Comparison of ENCODE assay signal across 12 mouse cellular contexts in genomic region chr9:95525376-95525775, GRCm38 (mm10). TPM values are rescaled to one million over a fixed set of nuclear protein-coding genes. Genes with fewer than 3 reads are reported as not detected.
DNase-seq lines count a peak whose midpoint lies in the region; ATAC-seq and TF ChIP-seq lines count a peak whose summit lies in the region.
"Had no signal": no experiment of that assay in that cellular context is flagged by ENCODE, and none has a peak within 500 bp of the region (broad histone marks: within the 10 kb centered on the region; RNA-seq: fewer than 3 reads in every experiment).

No protein-coding gene starts in this region.

- 16% methylated on average over 6 of the region's 6 CpGs for WGBS in cerebellum, adult 2 months
- WGBS in limb, embryonic 12.5 days = 84% methylated on average over 6 of the region's 6 CpGs
- 87% methylated on average over 6 of the region's 6 CpGs for WGBS in limb, embryonic 10.5 days

- H3K36me3 ChIP-seq in limb, embryonic 12.5 days = no peaks in the 10 kb centered on the region
- no peaks in the 10 kb centered on the region for H3K36me3 ChIP-seq in limb, embryonic 10.5 days
- H3K36me3 ChIP-seq: G1E had no signal

- no peaks in the 10 kb centered on the region for H3K27me3 ChIP-seq in cerebellum, adult 2 months (ENCODE audit: control insufficient read depth, insufficient read depth, low read length)
- no peaks in the 10 kb centered on the region for H3K27me3 ChIP-seq in limb, embryonic 12.5 days
- no peaks in the 10 kb centered on the region for H3K27me3 ChIP-seq in limb, embryonic 10.5 days (ENCODE audit: low read depth, poor library complexity, severe bottlenecking)
- H3K27me3 ChIP-seq: CH12.LX, Patski had no signal

- no peaks in the 10 kb centered on the region for H3K9me3 ChIP-seq in limb, embryonic 12.5 days
- no peaks in the 10 kb centered on the region for H3K9me3 ChIP-seq in limb, embryonic 10.5 days (replicated peaks)
- H3K9me3 ChIP-seq: G1E had no signal

- TF ChIP-seq POLR2A in cerebellum, adult 2 months (IDR thresholded peaks at IDR 0.05; ENCODE audit: borderline replicate concordance, insufficient read depth, low read length) = no peak

- DNase-seq in cerebellum, adult 2 months = no peak
- DNase-seq in cerebellum, postnatal 36 days = no peak
- no peak for DNase-seq in limb, embryonic 10.5 days (ENCODE audit: low spot score)
- DNase-seq: adrenal gland, adult 2 months; adrenal gland, adult 8-10 months; adrenal gland, postnatal 36 days had no signal

- no peak overlapping the region for H3K4me2 ChIP-seq in limb, embryonic 12.5 days

- no peak for TF ChIP-seq CTCF in cerebellum, adult 2 months (IDR thresholded peaks at IDR 0.05; ENCODE audit: borderline replicate concordance, insufficient read depth, low read depth, low read length)

- H3K27ac ChIP-seq in cerebellum, adult 2 months (ENCODE audit: insufficient read depth, low read length) = peak overlapping the region; percentile 58
- no peak overlapping the region for H3K27ac ChIP-seq in limb, embryonic 12.5 days
- no peak overlapping the region for H3K27ac ChIP-seq in limb, embryonic 10.5 days

- no peak for ATAC-seq in limb, embryonic 12.5 days (ENCODE audit: insufficient number of reproducible peaks, insufficient read depth, low FRiP score, low TSS enrichment, low read depth)
- ATAC-seq: activated CD4-positive, CD25-positive, alpha-beta regulatory T cell, adult 4 months; CD4-positive, CD25-positive, alpha-beta regulatory T cell, adult 4 months had no signal

- peak overlapping the region; percentile 23; the same call in 1 of the 2 replicates for H3K9ac ChIP-seq in limb, embryonic 12.5 days (replicated peaks)

- peaks cover 11% of the 10 kb centered on the region for H3K4me1 ChIP-seq in cerebellum, adult 2 months (ENCODE audit: control insufficient read depth, insufficient read depth, low read length)
- H3K4me1 ChIP-seq in limb, embryonic 12.5 days (replicated peaks) = no peaks in the 10 kb centered on the region
- no peaks in the 10 kb centered on the region for H3K4me1 ChIP-seq in limb, embryonic 10.5 days

- H3K4me3 ChIP-seq in cerebellum, adult 2 months (replicated peaks; ENCODE audit: insufficient read depth, low read depth, low read length) = no peak overlapping the region
- no peak overlapping the region for H3K4me3 ChIP-seq in limb, embryonic 12.5 days (replicated peaks)
- no peak overlapping the region for H3K4me3 ChIP-seq in limb, embryonic 10.5 days

RNA-seq across cellular contexts. Expression of gene U2surp, which starts 13.6 kb away (rescaled TPM):
- 28.4 and 30.8 TPM in 2 replicates for polyA plus RNA-seq in cerebellum, adult 2 months (2012; rRNA removed)
- polyA plus RNA-seq in limb, embryonic 12.5 days (2016; fragmentation: Nextera tagmentation; extraction: Ambion mirVana) = 154 and 175 TPM in 2 replicates
- polyA plus RNA-seq in limb, embryonic 10.5 days (2016; fragmentation: Nextera tagmentation; extraction: Ambion mirVana) = 124 and 130 TPM in 2 replicates

RNA-seq across cellular contexts. Expression of gene Paqr9, which starts 34.1 kb away (rescaled TPM):
- 18.5 and 19.8 TPM in 2 replicates for polyA plus RNA-seq in cerebellum, adult 2 months (2012; rRNA removed)
- 0.20 and 0.31 TPM in 2 replicates for polyA plus RNA-seq in limb, embryonic 12.5 days (2016; fragmentation: Nextera tagmentation; extraction: Ambion mirVana)
- polyA plus RNA-seq in limb, embryonic 10.5 days (2016; fragmentation: Nextera tagmentation; extraction: Ambion mirVana) = 0.09 and 0.10 TPM in 2 replicates
- polyA plus RNA-seq: G1E had no signal

Comparison
In these comparisons a context has a peak if more than half of its experiments do, and no peak if none do; other contexts are left out.
1. RNA of gene Paqr9, which starts 34.1 kb away (polyA plus RNA-seq): 18.5 to 19.8 TPM in cerebellum, adult 2 months; 0.20 to 0.31 TPM in limb, embryonic 12.5 days and 0.09 to 0.10 TPM in limb, embryonic 10.5 days; every median in the first group is over 10 times any median in the second.